Mouse (Mus musculus) heart, embryonic 11.5 days (tissue): ENCODE measurements around the gene Fmo1. TPM values are rescaled to one million over a fixed set of nuclear protein-coding genes. Genes with fewer than 3 reads are reported as not detected.

Experiments used
- ATAC-seq: fragments of 200-750 bp; cut with Nextera tagmentation; replicated peaks from 2 replicates; pipeline ENCODE4 v1.8.0; 2017; ENCODE audit warnings: moderate library complexity; ENCODE audit not compliant: insufficient number of reproducible peaks, low FRiP score, low TSS enrichment
- H3K27ac ChIP-seq: fragments of 300-500 bp; sonication (generic); 2 replicates; pipeline ENCODE4 v1.5.1; 2014; ENCODE audit warnings: mild to moderate bottlenecking, low read depth, low read length
- H3K27me3 ChIP-seq: fragments of 300-500 bp; sonication (generic); 2 replicates; pipeline ENCODE4 v1.6.1; 2014; ENCODE audit warnings: mild to moderate bottlenecking, low read length, mixed read lengths; ENCODE audit not compliant: control insufficient read depth, insufficient read depth
- H3K36me3 ChIP-seq: fragments of 300-500 bp; sonication (generic); 2 replicates; pipeline ENCODE4 v1.6.1; 2014; ENCODE audit warnings: mild to moderate bottlenecking, low read length, moderate library complexity, mixed read lengths; ENCODE audit not compliant: control insufficient read depth, insufficient read depth
- H3K4me1 ChIP-seq: fragments of 300-500 bp; sonication (generic); 2 replicates; pipeline ENCODE4 v1.6.1; 2014; ENCODE audit warnings: low read length; ENCODE audit not compliant: control insufficient read depth, insufficient read depth
- H3K4me2 ChIP-seq: fragments of 300-500 bp; sonication (generic); 2 replicates; pipeline ENCODE4 v1.6.1; 2014; ENCODE audit warnings: mild to moderate bottlenecking, moderate library complexity
- H3K4me3 ChIP-seq: fragments of 300-500 bp; sonication (generic); 2 replicates; pipeline ENCODE4 v1.5.1; 2014; ENCODE audit warnings: low read depth, low read length
- H3K9ac ChIP-seq: fragments of 300-500 bp; sonication (generic); 2 replicates; pipeline ENCODE4 v1.6.1; 2014; ENCODE audit warnings: mild to moderate bottlenecking, low read depth, low read length, moderate library complexity
- H3K9me3 ChIP-seq: fragments of 300-500 bp; sonication (generic); replicated peaks from 2 replicates; pipeline ENCODE4 v1.6.1; 2016; ENCODE audit warnings: low read length; ENCODE audit not compliant: control insufficient read depth
- WGBS: fragments of 180-500 bp; shearing (Covaris S2); extraction: QIAGEN DNeasy Blood & Tissue Kit; methylation state at CpG from one replicate; pipeline ENCODE4 v1.1.7; 2014; ENCODE audit not compliant: insufficient replicate concordance; 5-methylcytosine and 5-hydroxymethylcytosine counted together
- polyA plus RNA-seq: library from polyadenylated mRNA; unstranded; fragments of >200 nt; fragmentation: Nextera tagmentation; extraction: Ambion mirVana; gene quantifications from 2 replicates; pipeline ENCODE4 v1.2.1, GENCODE M21; 2014

Fmo1 gene
- polyA plus RNA-seq, 1 experiment from 2014 or later, result 1.8 TPM

DNA sequence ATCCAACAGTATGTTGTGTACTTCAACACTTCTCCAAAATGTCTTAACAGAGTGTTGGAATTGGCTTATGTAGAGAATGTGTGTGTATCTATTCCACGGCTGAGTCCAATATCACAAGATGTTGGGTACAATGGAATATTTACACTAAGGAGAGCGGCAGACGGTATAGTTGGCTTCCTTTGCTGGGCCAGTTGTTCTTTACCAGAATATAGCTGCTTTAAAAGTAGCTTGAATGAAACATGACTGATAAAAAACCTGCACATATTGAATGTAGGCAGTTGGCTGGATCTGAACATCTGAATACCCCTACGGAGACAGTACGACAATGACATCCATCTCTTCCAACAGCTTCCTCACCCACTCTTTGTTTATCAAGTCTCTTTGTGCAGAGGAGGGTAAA is 47.1 kb downstream of the Fmo1 start:
- Histone ChIP-seq H3K27me3 (no peaks in the 10 kb centered on the region), H3K36me3 (no peaks in the 10 kb centered on the region), H3K9ac (no peak overlapping the region), H3K9me3 (no peaks in the 10 kb centered on the region), H3K4me3 (no peak overlapping the region), H3K4me2 (no peak overlapping the region), H3K27ac (no peak overlapping the region), H3K4me1 (no peaks in the 10 kb centered on the region)
- WGBS, result 87% methylated on average over 5 of the region's 5 CpGs
- no peak for ATAC-seq

DNA sequence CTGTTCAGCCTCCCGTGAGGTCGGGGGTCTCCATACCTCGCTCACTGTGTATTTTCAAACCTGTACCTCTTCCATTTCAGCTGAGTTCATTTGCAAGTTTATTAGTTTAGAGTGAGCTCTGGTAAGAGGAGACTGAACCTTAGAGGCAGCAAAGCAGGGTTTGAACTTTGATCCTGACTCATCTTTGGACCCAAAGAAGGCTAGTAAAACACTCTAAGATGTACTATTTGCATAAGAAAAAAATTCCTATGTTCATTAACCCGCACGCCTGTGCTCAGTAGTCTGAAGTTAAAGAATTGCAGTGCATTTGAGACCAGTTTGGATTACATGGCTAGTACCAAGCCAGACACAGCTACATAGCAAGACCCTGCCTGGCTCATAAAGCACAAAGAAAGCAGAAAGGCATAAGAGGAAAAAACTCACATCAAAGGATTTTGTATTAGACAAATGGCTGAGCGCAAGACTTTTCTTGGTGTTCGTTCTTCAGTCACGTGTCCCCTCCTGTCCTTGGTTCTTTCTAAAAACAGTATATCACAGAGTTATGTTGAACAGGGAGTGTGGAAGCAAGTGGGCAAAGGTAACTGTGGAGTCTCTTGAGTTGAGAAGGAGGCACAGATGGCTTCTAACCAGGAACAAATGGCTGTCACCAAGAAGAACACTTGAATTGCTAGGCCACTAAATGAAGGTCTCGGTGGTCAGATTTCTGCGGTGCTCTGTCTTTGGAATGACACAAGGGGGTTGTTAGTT is 50.9 kb downstream of the Fmo1 start:
- Histone ChIP-seq H3K4me1 (no peaks in the 10 kb centered on the region), H3K9me3 (no peaks in the 10 kb centered on the region), H3K27ac (no peak overlapping the region), H3K27me3 (no peaks in the 10 kb centered on the region), H3K9ac (no peak overlapping the region), H3K4me2 (no peak overlapping the region), H3K36me3 (no peaks in the 10 kb centered on the region), H3K4me3 (no peak overlapping the region)
- WGBS, result 83% methylated on average over 10 of the region's 10 CpGs
- no peak for ATAC-seq

DNA sequence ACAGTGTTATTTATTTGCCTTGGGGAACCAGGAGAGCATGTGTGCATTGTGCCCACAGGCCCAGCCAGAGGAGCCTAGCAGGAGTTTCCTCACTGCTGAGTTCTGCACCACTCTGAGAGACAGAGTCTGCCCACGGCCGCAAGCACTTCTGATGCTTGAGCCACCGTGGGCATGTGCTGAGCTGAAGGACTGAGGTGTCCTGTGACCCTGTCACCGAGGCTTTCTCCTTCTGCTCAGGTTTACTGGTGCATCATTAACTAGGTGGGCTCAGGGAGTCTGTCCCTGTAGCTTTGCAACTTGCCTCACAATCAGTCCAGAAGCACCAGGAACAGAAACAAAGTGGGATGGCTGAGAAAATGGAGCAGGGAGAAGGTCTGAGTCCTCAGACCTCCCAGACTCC is 51.5 kb downstream of the Fmo1 start:
- no peak for ATAC-seq
- H3K4me3 ChIP-seq, result no peak overlapping the region
- H3K27ac ChIP-seq, result no peak overlapping the region
- H3K4me1 ChIP-seq, result no peaks in the 10 kb centered on the region
- H3K9ac ChIP-seq, result no peak overlapping the region
- no peaks in the 10 kb centered on the region for H3K36me3 ChIP-seq
- H3K4me2 ChIP-seq, result no peak overlapping the region
- H3K27me3 ChIP-seq, result no peaks in the 10 kb centered on the region
- no peaks in the 10 kb centered on the region for H3K9me3 ChIP-seq
- 71% methylated on average over 4 of the region's 4 CpGs for WGBS

DNA sequence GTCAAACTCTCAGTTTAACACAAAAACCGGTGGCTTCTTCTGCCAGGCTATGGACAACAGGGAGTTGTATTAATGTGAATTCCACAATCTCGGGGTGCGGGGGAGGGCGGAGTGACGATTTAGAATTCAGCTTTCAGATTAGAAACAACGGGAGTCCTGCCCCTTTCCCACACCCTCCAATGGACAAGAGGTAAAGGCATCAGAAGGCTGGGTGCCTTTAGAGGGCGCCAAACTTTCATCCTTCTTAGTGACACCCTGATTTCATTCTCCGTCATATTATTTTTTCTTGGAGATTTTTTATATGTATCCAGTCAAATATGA is 52.6 kb downstream of the Fmo1 start, which contains the start of gene Fmo4:
Fmo4 (minus strand) TSS at position 137 of the 321 bp plus-strand sequence.
- no peak for ATAC-seq
- WGBS, result 47% methylated on average over 8 of the region's 8 CpGs
- Histone ChIP-seq H3K4me3 (no peak within 1 kb of the TSS), H3K9me3 (no peaks in the 10 kb centered on the region), H3K27me3 (no peaks in the 10 kb centered on the region), H3K9ac (no peak within 1 kb of the TSS), H3K27ac (no peak within 1 kb of the TSS), H3K4me2 (peak within 1 kb of the TSS; percentile 9; the same call in 1 of the 2 replicates), H3K36me3 (no peaks in the 10 kb centered on the region), H3K4me1 (no peaks in the 10 kb centered on the region)

DNA sequence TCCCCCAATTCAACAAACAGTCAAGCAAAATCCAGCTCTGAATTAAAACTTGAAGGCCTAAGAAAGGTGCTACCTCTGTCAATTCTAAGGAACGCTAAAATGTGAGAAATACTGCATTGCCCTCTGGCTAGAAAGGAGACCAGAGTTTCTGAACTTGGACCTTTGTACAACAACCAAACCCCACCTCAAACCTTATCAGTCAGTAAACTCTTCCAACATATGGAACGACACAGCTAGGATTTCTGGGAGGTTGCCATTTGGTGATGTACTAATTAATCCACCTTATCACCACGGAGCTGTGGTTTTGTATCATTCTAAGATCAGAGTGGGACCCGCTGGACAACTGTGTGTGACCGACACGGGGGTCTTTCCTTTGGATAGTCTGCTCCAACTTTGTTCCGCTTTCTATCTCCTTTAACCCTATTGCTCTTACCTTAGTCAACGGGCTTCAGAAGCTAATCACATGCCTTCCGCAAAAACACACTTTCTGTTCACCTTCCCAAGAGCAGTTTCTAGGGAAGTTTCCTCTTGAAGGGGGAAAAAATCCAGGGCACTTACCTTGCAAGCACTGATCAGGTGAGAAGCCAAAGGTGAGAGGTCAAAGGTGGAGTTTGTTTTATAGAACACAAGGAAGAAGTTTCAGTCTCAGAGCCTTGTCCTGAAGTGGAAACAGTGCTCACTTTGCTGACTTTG is 53.1 kb downstream of the Fmo1 start:
- no peaks in the 10 kb centered on the region for H3K9me3 ChIP-seq
- no peaks in the 10 kb centered on the region for H3K27me3 ChIP-seq
- no peak overlapping the region for H3K27ac ChIP-seq
- ATAC-seq, result no peak
- no peak overlapping the region for H3K4me3 ChIP-seq
- 76% methylated on average over 9 of the region's 9 CpGs for WGBS
- H3K4me2 ChIP-seq, result peak overlapping the region; percentile 9; the same call in 1 of the 2 replicates
- no peaks in the 10 kb centered on the region for H3K36me3 ChIP-seq
- no peaks in the 10 kb centered on the region for H3K4me1 ChIP-seq
- H3K9ac ChIP-seq, result no peak overlapping the region

DNA sequence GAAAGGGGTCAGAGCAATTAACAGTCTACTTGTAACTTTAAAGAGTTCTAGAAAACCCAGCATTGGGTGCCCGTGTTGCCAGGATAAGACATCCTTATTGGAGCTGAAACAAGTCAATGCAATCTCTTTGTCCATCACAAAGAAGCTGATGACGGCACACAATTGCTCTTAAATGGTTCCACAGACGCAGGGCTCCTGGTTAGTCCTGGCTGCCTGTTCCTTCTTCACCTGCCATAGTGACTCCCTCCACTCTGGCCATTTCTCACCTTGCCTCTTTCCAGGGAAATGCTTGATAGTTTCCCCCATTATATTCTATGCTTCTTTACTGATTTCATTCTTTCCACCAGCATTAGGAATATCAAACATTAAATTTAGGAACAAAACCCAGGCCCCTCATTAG is 57.9 kb downstream of the Fmo1 start:
- Histone ChIP-seq H3K27ac (no peak overlapping the region), H3K4me2 (no peak overlapping the region), H3K4me1 (no peaks in the 10 kb centered on the region), H3K4me3 (no peak overlapping the region), H3K27me3 (no peaks in the 10 kb centered on the region), H3K36me3 (no peaks in the 10 kb centered on the region), H3K9me3 (no peaks in the 10 kb centered on the region), H3K9ac (no peak overlapping the region)
- no peak for ATAC-seq
- 90% methylated on average over 3 of the region's 3 CpGs for WGBS

DNA sequence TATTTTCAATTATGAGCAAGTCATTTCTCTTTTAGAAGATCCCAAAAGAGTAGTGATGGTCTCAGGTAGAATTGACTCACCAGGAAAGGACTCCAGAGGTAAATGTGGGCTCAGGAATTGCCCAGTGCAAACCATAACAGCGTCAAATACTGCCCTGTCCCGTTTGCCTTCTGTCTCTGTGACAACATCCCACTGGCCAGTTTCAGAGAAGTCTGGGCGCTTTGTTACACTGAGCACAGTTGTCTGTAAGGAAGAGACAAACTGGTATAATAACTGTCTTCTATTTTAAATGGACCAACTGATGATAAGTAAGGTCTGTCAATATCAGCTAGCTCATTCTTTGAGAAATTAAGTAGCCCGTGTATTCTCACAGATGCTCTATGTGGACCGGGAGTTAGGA is 59.0 kb downstream of the Fmo1 start:
- no peaks in the 10 kb centered on the region for H3K9me3 ChIP-seq
- no peak overlapping the region for H3K9ac ChIP-seq
- no peaks in the 10 kb centered on the region for H3K36me3 ChIP-seq
- 78% methylated on average over 5 of the region's 5 CpGs for WGBS
- no peak overlapping the region for H3K4me2 ChIP-seq
- no peak overlapping the region for H3K4me3 ChIP-seq
- ATAC-seq, result no peak
- no peak overlapping the region for H3K27ac ChIP-seq
- H3K4me1 ChIP-seq, result no peaks in the 10 kb centered on the region
- H3K27me3 ChIP-seq, result no peaks in the 10 kb centered on the region

DNA sequence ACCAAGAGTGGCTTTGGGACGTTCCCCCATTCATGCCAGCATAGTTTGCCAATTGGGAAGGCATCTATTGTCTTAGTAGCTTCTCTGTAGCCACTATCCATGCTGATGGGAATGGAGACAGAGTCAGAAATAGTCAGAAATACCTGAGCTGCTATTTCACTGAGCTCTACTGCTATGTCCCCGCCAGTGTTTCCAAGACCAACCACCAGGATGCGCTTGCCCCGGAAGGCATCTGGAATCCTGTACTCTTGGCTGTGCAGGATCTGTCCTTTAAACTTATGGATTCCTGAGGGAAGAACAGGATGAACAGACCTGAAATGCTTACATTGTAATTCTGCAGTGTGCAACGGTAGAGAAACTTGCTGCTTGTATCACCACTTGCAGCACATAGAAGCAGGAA is 61.4 kb downstream of the Fmo1 start:
- no peak for ATAC-seq

DNA sequence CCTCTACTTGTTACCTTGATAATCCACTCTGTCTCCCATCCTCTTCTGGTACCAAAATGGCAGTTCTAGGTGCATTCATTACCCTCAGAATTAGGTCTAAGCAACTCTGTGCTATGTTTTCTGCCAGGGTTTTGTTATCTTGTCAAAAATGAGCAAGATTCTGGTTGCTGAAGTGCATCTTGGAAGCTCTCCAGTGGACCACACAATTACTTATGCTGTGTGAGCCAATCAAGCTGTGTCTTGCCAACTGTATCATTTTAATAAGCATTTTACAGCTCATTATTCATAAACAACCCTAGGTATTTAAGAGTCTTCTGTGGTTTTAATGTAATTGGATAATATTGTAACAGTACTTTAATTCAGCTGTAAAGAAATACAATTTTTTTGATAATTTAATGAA is 70.0 kb downstream of the Fmo1 start:
- H3K36me3 ChIP-seq, result no peaks in the 10 kb centered on the region
- no peak overlapping the region for H3K4me2 ChIP-seq
- no peaks in the 10 kb centered on the region for H3K4me1 ChIP-seq
- no peak overlapping the region for H3K9ac ChIP-seq
- H3K27me3 ChIP-seq, result no peaks in the 10 kb centered on the region
- no peaks in the 10 kb centered on the region for H3K9me3 ChIP-seq
- ATAC-seq, result no peak
- H3K27ac ChIP-seq, result no peak overlapping the region
- H3K4me3 ChIP-seq, result no peak overlapping the region

More for the DNA sequence above, 61.4 kb downstream of the Fmo1 start:
- no peaks in the 10 kb centered on the region for H3K36me3 ChIP-seq
- no peak overlapping the region for H3K4me3 ChIP-seq
- no peaks in the 10 kb centered on the region for H3K4me1 ChIP-seq
- H3K4me2 ChIP-seq, result no peak overlapping the region
- H3K9ac ChIP-seq, result no peak overlapping the region
- no peaks in the 10 kb centered on the region for H3K9me3 ChIP-seq
- no peaks in the 10 kb centered on the region for H3K27me3 ChIP-seq
- WGBS, result 50% methylated on average over 5 of the region's 5 CpGs
- no peak overlapping the region for H3K27ac ChIP-seq
